Mouse (Mus musculus) adrenal gland, postnatal 4 days (tissue): Measurements from ENCODE around the gene Lbhd1. TPM values are rescaled to one million over a fixed set of nuclear protein-coding genes. Genes with fewer than 3 reads are reported as not detected.

Experiments
- microRNA-seq: library from miRNA; unstranded; fragments of <30 nt; microRNA quantifications from one replicate; pipeline ENCODE4 v1.2.0, GENCODE M21; 2021
- total RNA-seq, 2 experiments: library from RNA; stranded (reverse); gene quantifications; 2 replicates each; pipeline ENCODE4 v1.2.3; 2021

Gene Lbhd1
- total RNA-seq, 2 experiments from 2014 or later = 11.8 to 12.7 TPM

Small RNA genes lying within 50 kb of the gene (microRNA-seq; reads per million reads assigned to microRNA genes)
- 0.79 reads per million for gene Mir5136

Other genes with a start within 250 kb of the Lbhd1 start
- gene Chrm1, start 219.9 kb upstream of the Lbhd1 start, total RNA-seq = 1 to 10 TPM; 2.7 to 3.0 TPM
- gene Slc3a2, start 160.4 kb upstream of the Lbhd1 start, total RNA-seq = 100 to 1,000 TPM; 161 to 174 TPM
- gene Wdr74, start 147.9 kb upstream of the Lbhd1 start, total RNA-seq = 10 to 100 TPM; 64.2 to 64.3 TPM
- gene 1700092M07Rik, start 143.0 kb upstream of the Lbhd1 start, total RNA-seq = 1 to 10 TPM; 2.3 to 2.5 TPM
- gene Stx5a, start 142.3 kb upstream of the Lbhd1 start, total RNA-seq = 100 to 1,000 TPM; 118 to 125 TPM
- gene Nxf1, start 126.7 kb upstream of the Lbhd1 start, total RNA-seq = 100 to 1,000 TPM; 124 to 145 TPM
- 100 to 1,000 TPM; 102 to 103 TPM for gene Tmem223, start 112.7 kb upstream of the Lbhd1 start, total RNA-seq
- gene Tmem179b, start 109.3 kb upstream of the Lbhd1 start, total RNA-seq = 10 to 100 TPM; 65.4 to 68.6 TPM
- 10 to 100 TPM; 18.3 to 18.9 TPM for gene Taf6l, start 97.3 kb upstream of the Lbhd1 start, total RNA-seq
- gene Polr2g, start 85.2 kb upstream of the Lbhd1 start, total RNA-seq = 100 to 1,000 TPM; 103 TPM
- gene Zbtb3, start 81.2 kb upstream of the Lbhd1 start, total RNA-seq = 1 to 10 TPM; 2.0 to 2.4 TPM
- gene Ttc9c, start 64.4 kb upstream of the Lbhd1 start, total RNA-seq = 10 to 100 TPM; 32.1 to 34.3 TPM
- 10 to 100 TPM; 73.5 to 83.1 TPM for gene Hnrnpul2, start 63.7 kb upstream of the Lbhd1 start, total RNA-seq
- not detected for gene AC129217.1, start 54.0 kb upstream of the Lbhd1 start, total RNA-seq
- gene Bscl2, start 46.3 kb upstream of the Lbhd1 start, total RNA-seq = 100 to 1,000 TPM in 1 of 2 experiments, 10 to 100 TPM in 1; 91.5 to 102 TPM
- gene Gng3, start 44.5 kb upstream of the Lbhd1 start, total RNA-seq = 10 to 100 TPM; 14.5 to 16.3 TPM
- gene Lrrn4cl, start 33.0 kb upstream of the Lbhd1 start, total RNA-seq = 1 to 10 TPM; 3.5 to 4.2 TPM
- gene Ubxn1, start 12.2 kb upstream of the Lbhd1 start, total RNA-seq = 100 to 1,000 TPM; 217 to 224 TPM
- gene Uqcc3, start 2.8 kb upstream of the Lbhd1 start, total RNA-seq = 10 to 100 TPM; 56.6 to 59.1 TPM
- not detected for gene Gm49403, start 198 bp downstream of the Lbhd1 start, total RNA-seq
- gene 1810009A15Rik, start 5.1 kb downstream of the Lbhd1 start, total RNA-seq = 10 to 100 TPM; 36.7 to 37.7 TPM
- gene Gm49416, start 5.2 kb downstream of the Lbhd1 start, total RNA-seq = 1 to 10 TPM; 2.8 to 3.3 TPM
- gene Ints5, start 9.3 kb downstream of the Lbhd1 start, total RNA-seq = 10 to 100 TPM; 29.6 to 30.9 TPM
- gene Ganab, start 14.3 kb downstream of the Lbhd1 start, total RNA-seq = 100 to 1,000 TPM; 183 to 194 TPM
- gene B3gat3, start 36.6 kb downstream of the Lbhd1 start, total RNA-seq = 10 to 100 TPM; 56.2 to 56.8 TPM
- gene Rom1, start 45.6 kb downstream of the Lbhd1 start, total RNA-seq = 10 to 100 TPM; 13.3 to 15.3 TPM
- gene Eml3, start 45.8 kb downstream of the Lbhd1 start, total RNA-seq = 10 to 100 TPM; 65.2 to 72.1 TPM
- 100 to 1,000 TPM; 141 to 144 TPM for gene Mta2, start 58.1 kb downstream of the Lbhd1 start, total RNA-seq
- gene Tut1, start 70.1 kb downstream of the Lbhd1 start, total RNA-seq = 10 to 100 TPM; 23.2 to 26.9 TPM
- gene Eef1g, start 83.3 kb downstream of the Lbhd1 start, total RNA-seq = 100 to 1,000 TPM; 505 to 508 TPM
- gene Ahnak, start 105.6 kb downstream of the Lbhd1 start, total RNA-seq = 100 to 1,000 TPM; 125 to 131 TPM
- not detected for gene Scgb1a1, start 204.2 kb downstream of the Lbhd1 start, total RNA-seq